Mouse (Mus musculus) liver, adult 2 months (tissue): Measurements from ENCODE around the gene Glrx5. TPM values are rescaled to one million over a fixed set of nuclear protein-coding genes. Genes with fewer than 3 reads are reported as not detected.

Experiments
- DNase-seq: peaks from one replicate; pipeline ENCODE4 v3.0.0-alpha.2; 2011; ENCODE audit warnings: low read depth, low spot score; ENCODE audit errors: extremely low read depth
- H3K27ac ChIP-seq: fragments of 200-500 bp; replicated peaks from 2 replicates; pipeline ENCODE4 v1.5.1; 2012; ENCODE audit warnings: low read depth, mild to moderate bottlenecking, control low read depth, inconsistent platforms, low read length; ENCODE audit not compliant: insufficient read depth
- H3K27me3 ChIP-seq: fragments of 200-500 bp; 2 replicates; pipeline ENCODE4 v1.6.1; 2012; ENCODE audit warnings: mild to moderate bottlenecking, moderate library complexity, low read length, inconsistent platforms; ENCODE audit not compliant: control insufficient read depth, insufficient read depth
- H3K36me3 ChIP-seq: fragments of 200-500 bp; 2 replicates; pipeline ENCODE4 v1.6.1; 2012; ENCODE audit warnings: low read length, inconsistent platforms; ENCODE audit not compliant: control insufficient read depth, insufficient read depth
- H3K4me1 ChIP-seq: fragments of 200-500 bp; 2 replicates; pipeline ENCODE4 v1.6.1; 2011; ENCODE audit warnings: low read length; ENCODE audit not compliant: control insufficient read depth, insufficient read depth
- H3K4me3 ChIP-seq: fragments of 200-500 bp; 2 replicates; pipeline ENCODE4 v1.5.1; 2011; ENCODE audit warnings: low read depth, mild to moderate bottlenecking, control low read depth, low read length, moderate library complexity; ENCODE audit not compliant: insufficient read depth
- H3K79me2 ChIP-seq: fragments of 200-500 bp; 2 replicates; pipeline ENCODE4 v1.6.1; 2012; ENCODE audit warnings: inconsistent platforms, mild to moderate bottlenecking, low read length, moderate library complexity; ENCODE audit not compliant: control insufficient read depth, insufficient read depth
- H3K9ac ChIP-seq: fragments of 200-500 bp; 2 replicates; pipeline ENCODE4 v1.6.1; 2012; ENCODE audit warnings: low read depth, mild to moderate bottlenecking, control low read depth, inconsistent platforms, low read length
- CTCF ChIP-seq: fragments of 200-500 bp; IDR thresholded peaks from 2 replicates; pipeline ENCODE4 v1.5.1; 2011; ENCODE audit warnings: low read depth, low read length, control low read depth
- POLR2A ChIP-seq: fragments of 200-500 bp; IDR thresholded peaks from 2 replicates; pipeline ENCODE4 v1.6.1; 2011; ENCODE audit warnings: low read length, control low read depth; ENCODE audit not compliant: insufficient read depth; ENCODE audit errors: extremely low read depth
- WGBS: fragments of 180-500 bp; shearing (Covaris S2); methylation state at CpG from one replicate; pipeline ENCODE4 v1.1.7; 2018; 5-methylcytosine and 5-hydroxymethylcytosine counted together
- polyA plus RNA-seq: library from polyadenylated mRNA; depleted of rRNA; stranded (reverse); fragments of >200 nt; gene quantifications from 2 replicates; pipeline ENCODE4 v1.2.3, GENCODE M21; 2012
- total RNA-seq: library from RNA; depleted of rRNA; stranded (reverse); fragments of >200 nt; gene quantifications from 2 replicates; pipeline ENCODE4 v1.2.3, GENCODE M21; 2014

Glrx5 gene
- total and polyA plus RNA-seq, 2 experiments = 45.5 to 144 TPM

GRCm38 (mm10) chr12:104990741-104991454 is 41.6 kb upstream of the Glrx5 start:
- TF ChIP-seq POLR2A (no peak), CTCF (no peak)
- Histone ChIP-seq H3K4me1 (peaks cover 24% of the 10 kb centered on the region), H3K4me3 (no peak overlapping the region), H3K79me2 (peaks cover 9% of the 10 kb centered on the region), H3K27ac (no peak overlapping the region), H3K9ac (no peak overlapping the region), H3K27me3 (no peaks in the 10 kb centered on the region), H3K36me3 (no peaks in the 10 kb centered on the region)
- no peak for DNase-seq
- WGBS = 80% methylated on average over 13 of the region's 13 CpGs

- no peak overlapping the region for H3K4me3 ChIP-seq
- no peaks in the 10 kb centered on the region for H3K27me3 ChIP-seq
- peak overlapping the region; percentile 21; the same call in 1 of the 2 replicates for H3K27ac ChIP-seq
- TF ChIP-seq POLR2A = no peak
- TF ChIP-seq CTCF = no peak
- H3K9ac ChIP-seq = no peak overlapping the region
- WGBS = 68% methylated on average over 10 of the region's 10 CpGs
- H3K4me1 ChIP-seq = peaks cover 26% of the 10 kb centered on the region
- H3K79me2 ChIP-seq = peaks cover 11% of the 10 kb centered on the region
- no peaks in the 10 kb centered on the region for H3K36me3 ChIP-seq
- DNase-seq = no peak
Measured at GRCm38 (mm10) chr12:104992123-104992741, 40.3 kb upstream of the Glrx5 start.

DNA sequence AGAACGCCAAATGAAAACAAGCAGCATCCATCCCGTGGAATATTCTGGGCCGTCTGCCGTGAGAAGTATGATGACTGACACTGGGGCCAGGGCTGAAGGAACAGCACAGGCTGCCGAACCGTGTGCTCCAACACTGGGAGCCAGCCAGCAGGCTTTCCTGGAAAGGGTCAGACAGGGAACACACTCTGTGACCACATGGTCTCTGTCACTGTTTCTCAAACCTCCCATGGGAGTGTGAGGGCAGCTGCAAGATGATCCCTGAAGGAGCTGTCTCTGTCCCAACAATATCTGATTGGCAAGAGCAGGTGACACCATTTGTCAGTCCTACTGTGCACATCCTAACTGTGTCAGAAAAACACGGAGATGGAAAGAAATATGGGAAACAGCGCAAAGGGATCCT is 39.6 kb upstream of the Glrx5 start:
- H3K4me1 ChIP-seq = peaks cover 30% of the 10 kb centered on the region
- peak overlapping the region; percentile 43 for H3K27ac ChIP-seq
- H3K4me3 ChIP-seq = no peak overlapping the region
- no peaks in the 10 kb centered on the region for H3K36me3 ChIP-seq
- TF ChIP-seq POLR2A (no peak), CTCF (no peak)
- WGBS = 36% methylated on average over 8 of the region's 8 CpGs
- H3K9ac ChIP-seq = no peak overlapping the region
- H3K27me3 ChIP-seq = no peaks in the 10 kb centered on the region
- DNase-seq = peak; percentile 81
- H3K79me2 ChIP-seq = peaks cover 11% of the 10 kb centered on the region

DNA sequence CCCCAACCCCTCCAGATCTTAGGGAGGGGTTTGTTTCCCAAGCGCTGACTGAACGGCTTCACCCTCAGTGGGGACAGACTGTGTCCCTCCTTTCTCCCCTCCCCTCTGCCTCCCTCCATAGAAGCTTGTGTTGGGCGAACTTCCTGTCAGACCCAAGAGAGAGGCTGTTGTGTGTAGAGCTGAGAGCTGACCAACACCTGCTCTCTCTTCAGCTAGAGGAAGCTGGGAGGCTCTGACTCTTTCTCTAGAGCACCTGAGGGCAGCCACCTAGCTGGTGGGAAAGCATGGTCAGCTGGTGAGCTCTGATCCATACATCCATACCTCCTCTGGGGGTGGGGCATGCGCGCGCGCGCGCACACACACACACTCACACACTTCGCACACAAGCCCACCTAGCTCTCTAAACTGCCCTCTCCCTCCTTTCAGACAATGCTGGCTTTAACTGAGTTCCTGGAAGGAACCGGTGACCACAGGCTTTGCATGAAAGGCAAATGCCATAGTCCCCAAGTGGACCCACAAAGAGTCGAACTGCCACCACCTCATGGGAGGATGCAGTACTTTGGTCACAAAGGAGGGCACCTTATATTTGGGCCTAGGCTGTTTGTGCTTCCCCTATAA is 37.1 kb upstream of the Glrx5 start:
- H3K4me1 ChIP-seq = peaks cover 40% of the 10 kb centered on the region
- H3K79me2 ChIP-seq = peaks cover 11% of the 10 kb centered on the region
- no peaks in the 10 kb centered on the region for H3K36me3 ChIP-seq
- H3K9ac ChIP-seq = no peak overlapping the region
- no peak overlapping the region for H3K4me3 ChIP-seq
- TF ChIP-seq CTCF (no peak), POLR2A (no peak)
- H3K27me3 ChIP-seq = no peaks in the 10 kb centered on the region
- DNase-seq = no peak
- no peak overlapping the region for H3K27ac ChIP-seq
- WGBS = 92% methylated on average over 12 of the region's 12 CpGs

- 85% methylated on average over 9 of the region's 9 CpGs for WGBS
- Histone ChIP-seq H3K9ac (no peak overlapping the region), H3K36me3 (no peaks in the 10 kb centered on the region), H3K27me3 (no peaks in the 10 kb centered on the region), H3K79me2 (peaks cover 4% of the 10 kb centered on the region), H3K4me3 (no peak overlapping the region), H3K4me1 (peaks cover 46% of the 10 kb centered on the region), H3K27ac (peak overlapping the region; percentile 22)
- TF ChIP-seq POLR2A = no peak
- TF ChIP-seq CTCF = no peak
- peak; percentile 84 for DNase-seq
Measured at GRCm38 (mm10) chr12:104996012-104996728, 36.3 kb upstream of the Glrx5 start.
